Mouse (Mus musculus): ENCODE measurements around the gene Olfr1168. TPM values are rescaled to one million over a fixed set of nuclear protein-coding genes. Genes with fewer than 3 reads are reported as not detected.

The Olfr1168 gene
- not detected for polyA plus RNA-seq (2014; fragmentation: Illumina TruSeq; extraction: RNeasy Lipid Tissue Mini Kit (QIAGEN cat#74804); ENCODE audit: low read depth, low replicate concordance)

DNA sequence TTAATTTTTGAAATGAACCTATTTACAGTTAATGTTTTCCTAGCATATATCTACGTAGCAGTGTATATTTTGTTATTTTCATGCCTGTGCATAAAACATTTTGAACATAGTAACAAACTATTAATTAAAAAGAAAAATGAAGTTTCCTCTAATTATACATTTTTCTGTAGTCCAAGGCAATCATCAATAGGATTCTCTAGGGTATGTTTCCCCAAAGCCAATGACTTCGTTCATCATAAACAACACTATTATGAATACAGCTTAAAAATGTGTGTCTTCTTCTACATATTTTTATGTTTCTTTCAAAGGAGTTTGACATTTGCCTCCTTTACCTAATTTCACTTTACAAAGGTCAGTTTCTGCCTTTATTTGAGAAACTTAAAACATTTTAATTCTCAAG lies at the start of gene Olfr1168:
TSS of gene Olfr1168 (plus strand) at position 301 of the 400 bp plus-strand sequence.

DNA sequence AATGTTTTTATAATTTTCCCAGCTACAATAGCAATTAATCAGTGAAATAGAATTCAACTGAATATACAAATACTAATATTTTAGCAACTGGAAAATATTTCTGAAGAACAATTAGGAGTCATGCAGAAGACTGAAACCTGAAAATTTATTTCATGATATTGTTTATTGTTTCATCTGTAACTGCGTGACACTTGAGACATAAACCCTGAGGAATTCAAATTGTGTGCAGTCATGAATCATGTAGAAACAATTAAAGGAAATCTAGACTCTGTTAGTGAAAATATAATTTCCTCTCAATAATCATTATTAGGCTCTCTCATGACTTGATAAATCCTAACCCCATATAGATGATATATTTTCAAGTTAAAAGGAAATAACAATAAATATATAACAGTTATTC lies 26.6 kb upstream of the Olfr1168 start, which contains the start of gene Olfr1167:
TSS of gene Olfr1167 (minus strand) at position 101 of the 400 bp plus-strand sequence.

DNA sequence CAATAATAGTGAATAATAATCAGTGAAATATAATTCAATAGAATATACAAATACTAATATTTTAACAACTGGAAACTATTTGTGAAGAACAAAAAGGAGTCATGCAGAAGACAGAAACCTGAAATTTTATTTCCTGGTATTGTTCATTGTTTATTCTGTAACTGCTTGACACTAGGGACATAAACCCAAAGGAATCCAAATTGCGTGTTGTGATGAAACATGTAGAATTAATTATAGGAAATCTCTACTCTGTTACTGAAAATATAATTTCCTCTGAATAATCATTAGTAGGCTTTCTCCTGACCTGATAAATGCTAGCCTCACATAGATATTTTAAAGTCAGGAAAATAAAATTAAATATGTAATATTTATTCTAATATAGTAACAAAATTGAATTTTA lies 46.6 kb downstream of the Olfr1168 start, which contains the start of gene Olfr1170:
TSS of gene Olfr1170 (minus strand) at position 101 of the 400 bp plus-strand sequence.

Other genes with a start within 250 kb of the Olfr1168 start
- not detected for gene Olfr1155, start 236.7 kb upstream of the Olfr1168 start, polyA plus RNA-seq (2014; fragmentation: Illumina TruSeq; extraction: RNeasy Lipid Tissue Mini Kit (QIAGEN cat#74804); ENCODE audit: low read depth, low replicate concordance)
- not detected for gene Olfr1156, start 228.8 kb upstream of the Olfr1168 start, polyA plus RNA-seq (2014; fragmentation: Illumina TruSeq; extraction: RNeasy Lipid Tissue Mini Kit (QIAGEN cat#74804); ENCODE audit: low read depth, low replicate concordance)
- gene Olfr1157, start 213.6 kb upstream of the Olfr1168 start, polyA plus RNA-seq (2014; fragmentation: Illumina TruSeq; extraction: RNeasy Lipid Tissue Mini Kit (QIAGEN cat#74804); ENCODE audit: low read depth, low replicate concordance), result not detected
- gene Olfr74, start 207.2 kb upstream of the Olfr1168 start, polyA plus RNA-seq (2014; fragmentation: Illumina TruSeq; extraction: RNeasy Lipid Tissue Mini Kit (QIAGEN cat#74804); ENCODE audit: low read depth, low replicate concordance), result not detected
- not detected for gene Olfr1158, start 191.8 kb upstream of the Olfr1168 start, polyA plus RNA-seq (2014; fragmentation: Illumina TruSeq; extraction: RNeasy Lipid Tissue Mini Kit (QIAGEN cat#74804); ENCODE audit: low read depth, low replicate concordance)
- gene Olfr1160, start 173.6 kb upstream of the Olfr1168 start, polyA plus RNA-seq (2014; fragmentation: Illumina TruSeq; extraction: RNeasy Lipid Tissue Mini Kit (QIAGEN cat#74804); ENCODE audit: low read depth, low replicate concordance), result not detected
- gene Olfr1161, start 159.1 kb upstream of the Olfr1168 start, polyA plus RNA-seq (2014; fragmentation: Illumina TruSeq; extraction: RNeasy Lipid Tissue Mini Kit (QIAGEN cat#74804); ENCODE audit: low read depth, low replicate concordance), result not detected
- not detected for gene Olfr73, start 144.2 kb upstream of the Olfr1168 start, polyA plus RNA-seq (2014; fragmentation: Illumina TruSeq; extraction: RNeasy Lipid Tissue Mini Kit (QIAGEN cat#74804); ENCODE audit: low read depth, low replicate concordance)
- not detected for gene Olfr1162, start 130.8 kb upstream of the Olfr1168 start, polyA plus RNA-seq (2014; fragmentation: Illumina TruSeq; extraction: RNeasy Lipid Tissue Mini Kit (QIAGEN cat#74804); ENCODE audit: low read depth, low replicate concordance)
- not detected for gene Olfr1163, start 110.0 kb upstream of the Olfr1168 start, polyA plus RNA-seq (2014; fragmentation: Illumina TruSeq; extraction: RNeasy Lipid Tissue Mini Kit (QIAGEN cat#74804); ENCODE audit: low read depth, low replicate concordance)
- gene Olfr1164, start 87.9 kb upstream of the Olfr1168 start, polyA plus RNA-seq (2014; fragmentation: Illumina TruSeq; extraction: RNeasy Lipid Tissue Mini Kit (QIAGEN cat#74804); ENCODE audit: low read depth, low replicate concordance), result not detected
- not detected for gene Olfr1166, start 53.6 kb upstream of the Olfr1168 start, polyA plus RNA-seq (2014; fragmentation: Illumina TruSeq; extraction: RNeasy Lipid Tissue Mini Kit (QIAGEN cat#74804); ENCODE audit: low read depth, low replicate concordance)
- gene Olfr1167, start 26.7 kb upstream of the Olfr1168 start, polyA plus RNA-seq (2014; fragmentation: Illumina TruSeq; extraction: RNeasy Lipid Tissue Mini Kit (QIAGEN cat#74804); ENCODE audit: low read depth, low replicate concordance), result not detected
- not detected for gene Olfr1170, start 46.5 kb downstream of the Olfr1168 start, polyA plus RNA-seq (2014; fragmentation: Illumina TruSeq; extraction: RNeasy Lipid Tissue Mini Kit (QIAGEN cat#74804); ENCODE audit: low read depth, low replicate concordance)
- not detected for gene Olfr1173, start 98.0 kb downstream of the Olfr1168 start, polyA plus RNA-seq (2014; fragmentation: Illumina TruSeq; extraction: RNeasy Lipid Tissue Mini Kit (QIAGEN cat#74804); ENCODE audit: low read depth, low replicate concordance)
- not detected for gene Olfr1174-ps, start 133.3 kb downstream of the Olfr1168 start, polyA plus RNA-seq (2014; fragmentation: Illumina TruSeq; extraction: RNeasy Lipid Tissue Mini Kit (QIAGEN cat#74804); ENCODE audit: low read depth, low replicate concordance)
- gene Olfr1175-ps, start 145.3 kb downstream of the Olfr1168 start, polyA plus RNA-seq (2014; fragmentation: Illumina TruSeq; extraction: RNeasy Lipid Tissue Mini Kit (QIAGEN cat#74804); ENCODE audit: low read depth, low replicate concordance), result not detected
- gene Olfr1176, start 154.8 kb downstream of the Olfr1168 start, polyA plus RNA-seq (2014; fragmentation: Illumina TruSeq; extraction: RNeasy Lipid Tissue Mini Kit (QIAGEN cat#74804); ENCODE audit: low read depth, low replicate concordance), result not detected
- gene Olfr1177-ps, start 164.6 kb downstream of the Olfr1168 start, polyA plus RNA-seq (2014; fragmentation: Illumina TruSeq; extraction: RNeasy Lipid Tissue Mini Kit (QIAGEN cat#74804); ENCODE audit: low read depth, low replicate concordance), result not detected
- gene Olfr1178, start 205.2 kb downstream of the Olfr1168 start, polyA plus RNA-seq (2014; fragmentation: Illumina TruSeq; extraction: RNeasy Lipid Tissue Mini Kit (QIAGEN cat#74804); ENCODE audit: low read depth, low replicate concordance), result not detected
- not detected for gene Olfr1179, start 224.6 kb downstream of the Olfr1168 start, polyA plus RNA-seq (2014; fragmentation: Illumina TruSeq; extraction: RNeasy Lipid Tissue Mini Kit (QIAGEN cat#74804); ENCODE audit: low read depth, low replicate concordance)
- not detected for gene Olfr1180, start 237.3 kb downstream of the Olfr1168 start, polyA plus RNA-seq (2014; fragmentation: Illumina TruSeq; extraction: RNeasy Lipid Tissue Mini Kit (QIAGEN cat#74804); ENCODE audit: low read depth, low replicate concordance)
- not detected for gene Olfr1181, start 244.3 kb downstream of the Olfr1168 start, polyA plus RNA-seq (2014; fragmentation: Illumina TruSeq; extraction: RNeasy Lipid Tissue Mini Kit (QIAGEN cat#74804); ENCODE audit: low read depth, low replicate concordance)

All from adrenal gland, adult 10 weeks (tissue).